Mouse (Mus musculus) cortical plate, adult 2 months (tissue): ENCODE results near the gene Cdc26. TPM values are rescaled to one million over a fixed set of nuclear protein-coding genes. Genes with fewer than 3 reads are reported as not detected.

ENCODE experiments used
- H3K27ac ChIP-seq: fragments of 200-500 bp; 2 replicates; pipeline ENCODE4 v1.5.1; 2012; ENCODE audit warnings: low read length, control low read depth, inconsistent platforms; ENCODE audit not compliant: insufficient read depth
- H3K4me1 ChIP-seq: fragments of 200-500 bp; 2 replicates; pipeline ENCODE4 v1.6.1; 2011; ENCODE audit warnings: low read length; ENCODE audit not compliant: control insufficient read depth, insufficient read depth
- H3K4me3 ChIP-seq: fragments of 200-500 bp; 2 replicates; pipeline ENCODE4 v1.5.1; 2011; ENCODE audit warnings: mild to moderate bottlenecking, low read length, control low read depth; ENCODE audit not compliant: insufficient read depth
- CTCF ChIP-seq: fragments of 200-500 bp; IDR thresholded peaks from 2 replicates; pipeline ENCODE4 v1.5.1; 2011; ENCODE audit warnings: mild to moderate bottlenecking, control low read depth, low read length; ENCODE audit not compliant: insufficient read depth; ENCODE audit errors: extremely low read depth
- POLR2A ChIP-seq: fragments of 200-500 bp; IDR thresholded peaks from 2 replicates; pipeline ENCODE4 v1.6.1; 2011; ENCODE audit warnings: mild to moderate bottlenecking, low read length, control low read depth; ENCODE audit not compliant: insufficient read depth; ENCODE audit errors: extremely low read depth
- polyA plus RNA-seq: library from polyadenylated mRNA; depleted of rRNA; stranded (reverse); fragments of >200 nt; gene quantifications from 2 replicates; pipeline ENCODE4 v1.2.3, GENCODE M21; 2012

Gene Cdc26
- polyA plus RNA-seq, 1 experiment: 48.3 TPM

DNA sequence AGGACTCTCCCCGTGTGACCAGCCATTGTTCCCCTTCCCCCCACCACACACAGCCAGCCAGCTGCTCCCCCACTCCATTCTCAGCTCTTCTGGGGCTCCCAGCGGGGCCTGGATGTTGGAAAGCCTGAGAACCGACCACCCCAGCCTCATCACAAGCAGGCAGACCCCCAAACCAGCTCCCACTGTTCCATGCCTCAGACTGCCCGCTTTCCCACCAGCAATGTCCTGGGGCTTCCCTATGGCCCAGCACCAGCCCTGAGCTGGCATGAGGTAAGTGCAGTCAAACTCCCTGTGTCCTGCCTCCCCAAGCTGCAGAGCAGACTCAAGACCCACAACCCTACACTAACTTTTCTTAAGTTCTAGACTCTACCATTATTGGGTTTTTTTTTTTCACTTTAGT, 2.3 kb downstream of the Cdc26 start:
- H3K4me3 ChIP-seq: no peak overlapping the region
- TF ChIP-seq POLR2A (no peak), CTCF (no peak)
- H3K4me1 ChIP-seq: no peaks in the 10 kb centered on the region; the same call in 1 of the 2 replicates
- no peak overlapping the region for H3K27ac ChIP-seq

DNA sequence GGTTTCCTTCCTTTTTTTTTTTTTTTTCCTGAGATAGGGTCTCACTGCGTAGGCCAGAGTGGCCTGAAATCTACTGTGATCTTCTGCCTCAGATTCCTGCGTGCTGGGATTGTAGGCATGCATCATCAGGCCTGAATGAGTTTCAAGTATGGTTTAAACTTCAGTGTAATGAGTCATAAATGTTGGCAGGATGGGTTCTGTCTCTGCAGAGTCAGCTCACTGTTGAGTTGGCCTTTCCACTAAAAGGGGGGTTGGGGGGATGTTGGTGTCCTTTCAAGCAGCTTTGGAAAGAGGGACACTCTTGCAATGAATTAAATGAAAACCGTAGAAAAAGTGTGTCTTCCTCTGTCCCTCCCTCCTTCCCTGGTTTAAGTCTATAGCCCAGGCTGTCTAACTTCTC, 9.5 kb downstream of the Cdc26 start:
- H3K4me3 ChIP-seq: no peak overlapping the region
- no peak overlapping the region for H3K27ac ChIP-seq
- peaks cover 2% of the 10 kb centered on the region; the same call in 1 of the 2 replicates for H3K4me1 ChIP-seq
- TF ChIP-seq CTCF (no peak), POLR2A (no peak)

DNA sequence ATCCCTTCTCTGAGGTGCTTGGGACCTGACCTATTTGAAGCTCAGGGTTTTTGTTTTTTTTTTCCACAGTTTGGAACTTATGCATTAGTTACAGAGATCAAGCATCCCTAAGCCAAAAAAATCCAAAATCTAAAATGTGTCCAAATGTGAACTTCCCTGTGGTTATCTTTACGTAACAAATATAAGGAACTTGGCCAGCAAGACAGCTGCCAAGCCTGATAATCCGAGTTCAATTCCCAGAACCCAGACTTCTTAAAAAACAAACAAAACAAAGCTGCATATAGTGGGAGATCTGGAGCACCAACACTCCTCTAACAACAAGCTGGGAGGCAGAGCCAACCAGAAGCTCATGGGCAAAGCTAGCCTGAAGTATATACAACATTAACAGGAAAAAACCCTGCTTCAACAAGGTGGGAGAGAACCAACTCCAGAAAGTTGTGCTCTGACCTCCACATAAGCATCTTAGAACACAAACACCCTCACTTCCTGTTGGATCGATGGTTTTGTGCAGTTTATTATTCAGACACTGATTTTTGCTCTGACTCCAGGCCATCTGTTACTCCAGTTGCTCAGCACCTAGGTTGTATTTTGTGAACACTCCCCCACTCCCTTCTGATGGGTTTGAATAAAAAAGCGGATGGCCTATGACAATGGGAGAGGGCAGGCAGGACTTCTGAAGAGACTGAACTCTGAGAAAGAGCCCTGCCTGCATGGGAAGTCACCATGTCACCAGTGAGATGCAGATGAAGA, 10.7 kb downstream of the Cdc26 start:
- no peak overlapping the region for H3K27ac ChIP-seq
- H3K4me1 ChIP-seq: peaks cover 2% of the 10 kb centered on the region; the same call in 1 of the 2 replicates
- no peak overlapping the region for H3K4me3 ChIP-seq
- TF ChIP-seq POLR2A: no peak
- no peak for TF ChIP-seq CTCF

DNA sequence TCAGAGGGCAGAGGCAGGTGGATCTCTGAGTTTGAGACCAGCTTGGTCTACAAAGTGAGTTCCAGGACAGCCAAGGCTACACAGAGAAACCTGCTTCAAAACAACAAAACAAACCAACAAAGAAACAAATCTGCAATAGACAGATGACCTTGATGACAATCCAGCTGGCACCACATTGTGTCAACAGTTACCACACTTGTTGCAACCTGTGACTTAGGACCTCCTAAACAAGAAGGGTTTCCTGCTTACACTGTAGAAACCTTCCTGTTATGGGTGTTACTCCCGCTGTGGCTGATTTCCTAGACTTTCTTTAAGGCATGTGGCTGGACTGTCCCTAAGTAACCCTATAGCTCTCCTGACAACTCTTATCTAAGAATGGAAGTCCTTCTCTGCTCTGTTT, 12.6 kb downstream of the Cdc26 start:
- no peak overlapping the region for H3K27ac ChIP-seq
- no peak for TF ChIP-seq CTCF
- TF ChIP-seq POLR2A: no peak
- H3K4me3 ChIP-seq: no peak overlapping the region
- H3K4me1 ChIP-seq: peaks cover 2% of the 10 kb centered on the region; the same call in 1 of the 2 replicates

DNA sequence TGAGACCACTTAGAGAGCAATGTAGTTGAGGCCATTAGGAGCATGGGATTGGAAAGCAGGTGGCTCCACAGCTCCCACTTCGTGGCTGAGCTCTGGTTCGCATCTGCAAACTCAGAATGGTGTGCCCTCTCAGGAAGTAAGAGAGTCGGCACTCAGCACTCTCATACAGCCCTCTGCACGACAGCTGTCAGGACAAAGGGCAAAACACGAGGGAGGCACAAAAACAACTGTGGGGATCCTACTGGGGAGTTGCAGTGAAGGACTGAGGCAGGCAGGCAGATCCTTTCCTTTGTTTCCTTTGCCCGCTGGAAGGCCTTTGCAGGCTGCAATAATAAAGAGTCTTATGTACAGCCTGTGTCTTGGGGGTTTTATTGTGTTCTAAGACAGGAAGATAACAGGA, 15.0 kb downstream of the Cdc26 start:
- no peak for TF ChIP-seq CTCF
- TF ChIP-seq POLR2A: no peak
- peaks cover 2% of the 10 kb centered on the region; the same call in 1 of the 2 replicates for H3K4me1 ChIP-seq
- no peak overlapping the region for H3K27ac ChIP-seq
- no peak overlapping the region for H3K4me3 ChIP-seq

DNA sequence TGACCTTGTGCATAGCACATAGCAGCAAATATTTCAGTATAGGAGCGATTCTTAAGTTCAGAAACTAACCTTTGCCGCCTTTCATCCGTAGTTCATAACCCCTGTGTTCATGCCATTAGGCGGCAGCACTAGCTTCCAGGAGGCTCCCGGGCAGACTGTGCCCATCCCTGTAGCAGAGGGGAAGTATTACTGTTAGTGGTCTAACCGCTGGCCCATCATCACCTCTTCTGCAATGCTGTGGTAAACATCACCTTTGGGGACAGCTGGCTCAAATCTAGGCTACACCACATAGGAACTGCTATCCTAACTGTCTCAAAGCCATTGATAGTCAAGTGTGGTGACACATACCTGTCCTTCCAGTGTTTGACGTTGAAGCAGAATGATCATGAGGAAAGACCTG, 16.6 kb downstream of the Cdc26 start:
- H3K4me3 ChIP-seq: no peak overlapping the region
- TF ChIP-seq POLR2A (no peak), CTCF (no peak)
- H3K4me1 ChIP-seq: no peaks in the 10 kb centered on the region
- H3K27ac ChIP-seq: no peak overlapping the region

DNA sequence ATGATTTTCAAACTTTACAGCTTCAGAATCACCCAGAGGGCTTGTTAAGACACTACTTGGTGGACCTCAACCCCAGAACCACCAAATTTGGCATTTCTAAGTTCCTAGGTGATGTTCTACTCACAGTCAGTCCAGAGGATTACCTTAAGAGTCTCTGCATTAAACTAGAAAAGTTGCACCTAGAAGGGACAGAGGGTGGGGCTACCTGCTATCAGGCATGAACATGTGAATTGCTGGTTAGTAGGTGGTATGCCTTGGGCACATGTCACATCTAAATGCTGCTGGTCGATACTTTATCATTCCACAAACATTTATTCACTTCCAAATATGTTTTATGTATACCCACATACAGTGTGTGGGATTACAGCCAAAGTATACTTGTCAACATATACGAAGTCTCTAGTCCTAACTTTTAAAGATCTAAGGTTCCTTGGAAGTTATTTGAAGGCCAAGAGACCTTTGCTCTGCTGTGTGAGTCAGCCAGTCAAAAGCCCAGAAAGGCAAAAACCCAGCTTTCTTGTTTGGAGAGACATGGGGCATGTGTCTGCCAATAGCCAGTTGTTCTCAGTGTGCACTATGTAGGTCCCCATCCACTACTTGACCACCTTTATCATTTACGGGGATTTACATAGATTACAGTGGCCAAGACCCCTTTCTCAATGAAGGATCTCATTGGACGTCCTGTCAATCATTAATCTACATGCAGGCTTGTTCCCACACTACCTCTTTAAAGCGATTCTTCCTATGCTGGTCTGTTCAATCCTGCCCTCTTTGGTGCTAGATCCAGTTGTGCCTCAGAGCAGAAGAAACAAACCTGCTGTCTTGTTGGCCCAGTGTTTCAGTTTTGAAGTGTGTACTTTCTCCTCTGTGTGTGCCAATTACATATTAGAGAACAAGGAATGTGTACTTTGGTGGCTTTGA, 18.6 kb downstream of the Cdc26 start:
- TF ChIP-seq CTCF: no peak
- TF ChIP-seq POLR2A: no peak

DNA sequence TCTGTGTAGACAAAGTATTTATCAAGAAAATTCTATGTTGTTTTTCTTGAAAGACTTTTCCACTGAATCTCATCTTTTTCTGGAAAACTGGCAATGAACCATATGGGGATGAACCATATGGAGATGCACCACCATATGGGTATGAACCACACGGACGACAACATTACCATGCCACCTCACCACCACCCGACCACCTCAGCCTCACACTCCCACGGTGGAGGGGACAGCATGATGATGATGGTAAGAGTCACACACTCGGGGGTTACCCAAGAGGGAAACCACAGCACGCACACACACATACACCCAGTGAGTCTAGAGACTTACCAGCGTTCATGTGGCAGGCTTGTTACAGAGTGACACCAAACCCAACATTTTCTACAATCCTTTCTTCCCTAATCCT, 23.0 kb downstream of the Cdc26 start:
- Histone ChIP-seq H3K27ac (no peak overlapping the region), H3K4me3 (no peak overlapping the region), H3K4me1 (no peaks in the 10 kb centered on the region)
- TF ChIP-seq POLR2A (no peak), CTCF (no peak)

More for the DNA sequence above, 18.6 kb downstream of the Cdc26 start:
- Histone ChIP-seq H3K4me3 (no peak overlapping the region), H3K27ac (no peak overlapping the region), H3K4me1 (no peaks in the 10 kb centered on the region)

DNA sequence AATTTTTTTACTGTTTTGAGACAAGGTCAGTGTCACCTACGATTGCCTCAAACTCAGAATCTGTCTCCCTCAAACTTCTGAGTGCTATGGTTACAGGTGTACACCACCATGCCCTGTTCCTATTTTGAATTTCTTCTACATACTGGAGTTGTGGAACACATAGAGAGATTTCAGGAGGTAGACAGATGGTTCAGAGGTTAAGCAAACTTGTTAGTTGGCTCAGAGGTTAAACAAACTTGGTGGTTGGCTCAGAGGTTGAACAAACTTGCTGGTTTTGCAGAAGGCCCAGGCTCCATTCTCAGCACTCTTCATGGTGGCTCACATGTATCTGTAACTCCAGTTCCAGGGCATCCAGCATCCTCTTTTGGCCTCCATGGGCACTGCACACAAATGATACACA, 24.3 kb downstream of the Cdc26 start:
- Histone ChIP-seq H3K27ac (no peak overlapping the region), H3K4me1 (no peaks in the 10 kb centered on the region), H3K4me3 (no peak overlapping the region)
- TF ChIP-seq POLR2A (no peak), CTCF (no peak)
